Mouse (Mus musculus): Measurements from ENCODE around the gene Harbi1.

DNA sequence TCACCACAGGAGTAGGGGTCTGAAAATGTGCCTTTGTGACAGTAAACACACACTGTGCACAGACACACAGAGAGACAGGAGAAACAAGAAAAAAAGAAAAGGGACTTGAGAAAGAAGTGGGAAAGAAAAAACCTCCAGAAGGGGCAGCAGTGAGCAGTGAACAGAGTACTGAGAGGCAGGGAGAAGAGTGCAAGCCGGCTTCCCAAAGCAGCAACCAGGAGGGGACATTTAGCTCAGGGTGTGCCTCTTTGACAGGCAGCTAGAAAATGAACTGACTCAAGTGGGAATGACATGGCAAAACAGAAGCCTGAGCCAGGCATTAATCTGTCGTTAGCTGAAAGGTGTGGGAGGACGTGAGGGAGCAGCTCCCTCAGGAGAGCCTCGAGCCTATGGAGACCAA lies 27.8 kb upstream of the Harbi1 start:
- TF ChIP-seq CTCF (conservative IDR thresholded peaks at IDR 0.05; ENCODE audit: low read length) = peak; percentile 58
- TF ChIP-seq NANOG (IDR thresholded peaks at IDR 0.05; ENCODE audit: borderline replicate concordance, low read length) = no peak

All from E14TG2a.4 (cell line).